Mouse (Mus musculus) retina, embryonic 14.5 days (tissue): ENCODE measurements around the gene Dtymk.
"Not testable (repeated sequence)": the region's sequence is repeated elsewhere in the genome, so short reads cannot be mapped to it uniquely, and the experiment has no call there.

Experiments used
- DNase-seq: peaks from one replicate; pipeline ENCODE4 v3.0.0-alpha.2; 2015; ENCODE audit warnings: low spot score

Dtymk gene

DNA sequence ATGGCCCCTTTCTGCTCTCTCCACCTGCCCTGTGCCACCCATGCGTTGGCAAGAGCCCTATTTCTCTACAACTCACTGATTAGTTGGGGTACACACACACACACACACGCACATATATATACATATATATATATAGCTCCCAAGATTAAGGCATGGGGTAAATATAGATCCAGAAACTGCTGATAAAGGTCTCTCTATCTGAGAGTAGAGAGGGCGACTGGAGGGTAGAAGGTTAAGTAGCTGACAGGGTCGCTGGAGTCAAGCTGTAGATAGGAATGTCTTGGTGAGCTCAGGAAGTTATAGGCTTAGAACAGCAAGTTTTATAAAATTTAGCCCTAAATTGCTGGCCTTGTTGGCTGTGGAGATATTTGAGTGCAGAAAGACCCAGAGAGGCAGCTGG, 3.1 kb upstream of the Dtymk start:
- no peak for DNase-seq

DNA sequence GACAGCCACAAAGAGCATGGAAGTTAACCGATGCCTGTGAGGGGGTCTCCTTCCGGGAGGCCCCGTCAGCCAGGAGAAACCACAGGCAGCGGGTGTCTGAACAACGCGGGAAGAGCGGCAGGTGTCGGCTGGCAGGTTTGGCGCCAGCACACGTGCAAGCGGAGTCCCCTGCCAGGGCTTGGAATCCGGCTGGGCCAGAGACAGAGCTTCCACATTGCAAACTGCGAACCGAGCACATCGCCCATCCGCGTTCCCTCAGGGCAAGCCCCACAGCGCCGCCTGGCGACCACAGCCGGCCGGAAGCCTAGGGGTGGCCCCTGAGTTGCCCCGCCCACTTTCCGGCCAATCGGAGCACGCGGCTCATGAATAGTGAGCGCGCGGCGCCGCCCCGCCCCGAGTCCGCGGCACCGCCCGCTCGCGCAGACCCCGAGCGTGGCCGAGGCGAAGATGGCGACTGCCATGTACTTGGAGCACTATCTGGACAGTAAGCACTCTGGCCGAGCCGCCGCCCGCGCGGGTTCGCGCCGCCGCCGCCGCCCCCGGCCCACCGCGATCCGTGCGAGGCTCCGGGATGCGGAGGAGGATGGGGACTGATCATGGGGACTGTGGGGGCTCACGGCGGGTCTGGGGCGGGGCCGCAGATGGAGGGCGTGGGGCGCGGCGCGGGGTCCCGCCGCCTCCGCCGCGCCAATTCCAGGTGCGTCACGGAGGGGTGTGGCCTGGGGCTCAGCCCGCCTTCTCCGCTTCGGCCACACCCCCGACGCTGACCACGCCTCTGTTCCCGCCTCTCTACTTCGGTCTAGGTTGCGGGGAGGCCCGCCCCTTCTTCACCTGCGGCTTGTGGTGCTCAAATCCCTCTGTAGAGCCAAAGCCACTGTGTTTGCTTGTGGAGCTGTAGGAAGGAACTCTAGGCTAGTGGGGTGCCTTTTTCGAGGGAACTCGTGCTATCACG, 2.1 kb upstream of the Dtymk start, which contains the start of gene Ing5:
Gene Ing5, plus strand, starts transcription at position 410 of the 952 bp plus-strand sequence.
- DNase-seq = peak; percentile 98

DNA sequence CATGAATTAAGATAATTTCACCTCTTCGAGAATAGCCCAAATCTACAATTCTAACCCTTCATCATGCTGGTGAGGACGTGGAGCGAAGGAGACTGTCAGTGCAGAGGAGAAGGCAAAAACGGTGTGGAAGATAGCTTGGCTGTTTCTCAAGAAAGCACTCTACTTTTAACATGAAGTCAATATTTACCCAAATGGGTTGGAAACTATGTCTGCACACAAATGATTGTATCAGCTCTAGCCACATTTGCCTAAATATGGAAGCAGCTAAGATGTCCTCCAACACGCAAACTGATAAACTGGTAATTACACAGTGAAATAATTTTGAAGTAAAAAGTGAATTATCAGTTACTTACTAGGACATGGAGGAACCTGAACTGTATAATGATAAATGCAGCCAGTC, 1.0 kb upstream of the Dtymk start:
- DNase-seq = no peak

DNA sequence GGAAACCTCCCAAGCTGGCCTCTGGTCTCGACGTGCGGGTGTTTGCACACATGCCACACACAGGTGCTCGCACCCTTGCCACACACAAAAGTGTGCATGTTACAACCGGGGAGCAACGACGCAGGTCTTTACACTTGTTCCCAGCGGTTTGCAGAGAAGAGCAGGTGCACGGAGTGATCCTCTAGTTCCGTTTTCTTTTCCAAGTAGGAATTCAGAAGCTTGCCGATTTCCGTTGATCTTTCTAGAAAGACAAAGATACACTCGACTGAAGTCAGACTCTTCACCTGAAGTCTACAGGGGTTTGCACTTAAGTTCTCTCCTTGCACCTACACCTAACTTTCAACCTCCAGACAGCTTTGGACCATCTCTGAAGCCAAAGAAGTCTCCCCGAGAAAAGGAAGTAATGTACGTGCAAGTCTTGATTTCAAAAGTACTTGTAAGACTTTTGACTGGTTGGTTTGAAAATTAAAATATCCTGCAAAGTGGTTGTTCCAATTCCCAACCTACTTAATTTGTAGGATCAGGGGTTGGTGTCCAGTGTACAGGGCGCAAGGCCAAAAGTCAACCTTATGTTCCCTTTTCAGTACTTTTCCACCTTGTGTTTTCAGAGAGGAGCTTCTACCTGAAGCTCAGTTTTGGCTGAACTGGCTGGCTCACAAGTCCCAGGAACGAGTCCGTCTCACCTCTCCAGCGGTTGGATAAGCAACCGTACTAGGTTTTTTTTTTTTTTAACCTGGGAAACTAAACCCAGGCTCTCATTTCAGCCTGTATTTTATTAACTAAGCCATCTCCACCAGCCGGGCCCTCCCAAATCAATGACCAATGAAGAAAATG, 847 bp downstream of the Dtymk start:
- no peak for DNase-seq

DNA sequence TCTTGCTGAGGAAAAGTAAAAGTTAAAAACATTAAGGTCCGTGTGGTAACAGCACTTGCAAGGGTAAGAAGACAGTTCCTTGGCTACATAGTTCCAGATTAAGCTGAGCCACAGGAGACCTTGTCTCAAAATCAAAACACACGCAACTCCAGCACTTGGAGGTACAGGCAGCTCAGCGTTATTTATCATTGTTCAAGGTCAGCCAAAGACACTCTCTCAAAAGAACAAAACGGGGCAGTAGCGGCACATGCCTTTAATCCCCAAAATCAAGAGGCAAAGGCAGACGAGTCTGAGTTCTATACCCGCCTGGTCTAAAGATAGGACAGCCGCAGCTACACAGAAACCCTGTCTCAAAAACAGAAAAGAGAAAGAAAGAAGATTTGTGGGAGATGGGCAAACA, 5.8 kb downstream of the Dtymk start:
- no peak for DNase-seq

DNA sequence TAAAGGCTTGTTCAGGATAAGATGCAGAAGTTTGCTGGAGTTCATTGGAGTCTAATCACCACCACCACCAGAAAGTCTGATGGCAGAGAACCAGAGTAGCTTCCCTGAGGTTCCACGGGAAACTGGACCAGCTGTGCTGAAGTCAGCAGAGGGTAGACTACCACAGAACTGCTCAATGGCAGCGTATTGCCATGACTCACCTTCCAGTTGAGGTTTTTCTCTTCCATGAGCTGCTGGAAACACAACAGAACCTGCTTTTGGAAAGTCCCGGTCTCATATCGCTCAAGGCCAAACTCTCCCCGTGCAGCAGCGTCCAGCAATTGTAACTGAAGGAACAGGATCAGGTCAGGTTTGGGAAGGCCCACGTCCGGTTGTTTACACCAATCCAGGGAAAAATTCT, 7.2 kb downstream of the Dtymk start:
- DNase-seq = no peak

DNA sequence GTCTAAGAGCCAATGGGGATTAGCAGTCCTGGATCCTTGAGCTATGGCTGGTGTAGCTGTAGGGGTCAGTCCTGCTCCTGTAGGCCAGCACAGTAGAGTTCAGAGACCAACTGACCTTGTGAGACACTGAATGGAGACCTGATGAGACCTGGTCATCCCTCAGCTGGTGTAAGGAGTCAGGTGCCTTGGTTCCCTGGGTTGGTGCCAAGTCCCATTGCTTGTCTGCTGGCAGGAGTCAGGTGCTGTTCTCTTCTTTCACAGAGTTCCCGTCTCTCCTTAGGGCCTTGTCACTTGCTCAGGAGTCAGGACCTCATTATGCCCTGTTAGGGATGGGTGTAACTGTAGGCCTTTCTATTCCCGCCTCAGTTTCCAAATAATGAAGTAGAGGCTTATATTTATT, 14.8 kb downstream of the Dtymk start:
- DNase-seq = no peak

DNA sequence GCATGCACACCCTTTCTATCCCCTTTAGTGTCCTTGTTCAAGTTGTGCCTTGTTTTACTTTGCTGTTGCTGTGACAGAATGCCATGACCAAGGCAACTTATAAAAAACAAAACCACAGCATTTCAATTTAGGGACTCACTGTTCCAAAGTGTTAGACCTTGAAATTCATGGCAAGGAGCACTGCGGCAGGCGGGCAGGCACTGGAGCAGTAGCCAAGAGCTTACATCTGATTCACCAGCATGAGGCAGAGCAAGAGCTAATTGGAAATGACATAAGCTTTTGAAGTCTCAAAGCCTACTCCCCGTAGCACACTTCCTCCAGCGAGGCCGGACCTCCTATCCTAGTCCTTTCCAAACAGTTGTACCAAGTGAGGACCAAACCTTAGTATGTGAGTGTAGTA, 25.0 kb downstream of the Dtymk start:
- DNase-seq = no peak

DNA sequence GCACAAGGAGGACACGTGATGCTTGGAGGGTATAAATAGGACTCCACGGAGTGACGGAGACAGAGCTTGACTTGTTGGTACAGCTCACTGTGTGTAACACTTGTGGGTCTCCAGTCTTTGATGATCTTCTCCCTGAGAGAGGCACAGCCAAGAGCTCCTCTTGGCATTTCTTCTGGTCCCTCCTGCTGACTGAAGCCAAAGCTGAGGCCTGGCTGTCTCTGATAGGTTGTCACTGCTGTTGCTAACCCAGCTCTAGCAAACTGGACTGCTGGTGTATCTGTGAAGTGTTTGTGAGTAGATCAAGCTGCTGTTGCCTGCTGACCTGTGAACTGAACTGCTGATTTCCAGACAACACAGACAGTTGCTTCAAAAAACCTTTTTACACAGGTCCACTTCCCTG, 31.8 kb downstream of the Dtymk start:
- DNase-seq = no peak

DNA sequence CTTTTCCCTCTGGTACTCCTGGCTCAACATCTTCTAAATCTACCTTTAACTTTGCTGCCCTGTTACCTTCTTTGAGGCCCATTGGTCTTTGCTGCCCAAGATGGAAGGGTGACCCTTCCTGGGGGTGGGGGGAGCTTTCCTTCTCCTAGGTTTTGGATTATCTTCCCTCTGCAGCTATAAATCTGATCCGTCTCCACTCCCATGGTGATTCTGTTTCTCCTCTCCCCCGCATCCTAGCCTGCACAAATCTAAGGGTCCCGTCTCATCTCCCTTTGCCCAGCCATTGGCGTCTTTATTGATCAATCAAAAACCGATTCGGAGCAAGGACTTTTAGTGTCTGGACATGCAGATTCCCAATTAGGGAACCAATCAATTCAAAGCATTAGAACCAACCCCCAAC, 34.1 kb downstream of the Dtymk start:
- DNase-seq = no peak

DNA sequence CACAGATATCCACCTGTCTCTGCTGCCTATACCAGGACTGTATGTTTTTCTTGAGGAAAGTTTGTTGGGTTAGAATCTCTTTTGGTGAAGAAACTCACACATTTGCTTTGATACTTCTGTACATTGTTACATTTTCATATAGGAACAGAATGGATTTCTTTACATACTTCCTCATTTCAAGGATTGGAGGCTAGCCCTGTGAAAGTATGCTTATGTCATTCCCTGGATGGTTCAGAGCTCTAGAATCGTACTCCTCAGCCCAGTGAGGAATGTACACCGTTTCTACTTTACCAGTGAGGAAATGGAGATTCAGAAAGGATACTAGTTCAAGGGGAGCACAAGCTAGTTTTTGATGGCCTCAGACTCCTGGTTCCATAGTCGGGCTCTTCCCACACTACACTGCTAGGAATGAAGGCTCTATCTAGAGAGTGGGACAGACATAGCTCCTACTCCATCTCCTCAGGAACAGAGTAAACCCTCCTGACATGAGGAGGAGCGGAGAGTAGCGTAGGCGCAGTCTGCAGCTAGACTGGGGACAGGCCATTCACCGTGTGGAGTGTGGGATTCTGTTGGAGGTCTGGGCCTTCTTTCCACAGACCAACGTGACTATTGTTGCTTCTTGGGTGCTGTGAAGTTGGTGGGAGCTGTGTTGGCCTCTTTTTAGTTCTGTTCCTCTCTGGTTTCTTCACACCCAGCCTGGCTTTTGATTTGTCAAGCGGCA, 36.7 kb downstream of the Dtymk start:
- no peak for DNase-seq

DNA sequence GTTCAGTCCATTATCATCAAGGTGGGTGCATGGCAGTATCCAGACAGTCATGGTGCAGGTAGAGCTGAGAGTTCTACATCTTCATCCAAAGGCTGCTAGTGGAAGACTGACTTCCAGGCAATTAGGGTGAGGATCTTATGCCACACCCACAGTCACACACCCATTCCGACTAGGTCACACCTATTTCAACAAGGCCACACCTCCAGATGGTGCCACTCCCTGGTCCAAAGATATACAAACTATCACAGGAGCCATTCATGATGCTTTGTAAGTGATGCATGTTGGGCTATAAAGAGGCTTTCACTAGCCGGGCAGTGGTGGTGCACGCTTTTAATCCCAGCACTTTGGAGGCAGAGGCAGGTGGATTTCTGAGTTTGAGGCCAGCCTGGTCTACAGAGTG, 38.2 kb downstream of the Dtymk start:
- DNase-seq = not testable (repeated sequence)

DNA sequence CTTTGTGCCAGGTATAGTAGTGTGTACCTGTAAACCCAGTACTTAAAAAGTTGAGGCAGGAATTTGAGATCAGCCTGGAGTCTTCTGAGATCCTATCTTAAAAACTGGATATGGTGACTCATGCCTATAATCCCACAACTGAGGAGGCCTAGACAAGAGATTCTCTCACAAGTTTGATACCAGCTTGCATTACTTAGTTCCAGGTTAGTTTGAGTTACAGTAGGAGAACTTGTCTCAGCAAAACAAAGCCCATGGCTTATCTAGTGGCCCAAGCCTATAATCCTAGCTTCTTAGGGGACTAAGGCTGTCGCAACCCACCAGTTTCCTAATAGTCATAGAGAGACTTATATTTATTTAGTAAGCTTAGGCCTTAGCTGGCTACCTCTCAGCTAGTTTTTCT, 41.7 kb downstream of the Dtymk start:
- DNase-seq = no peak

DNA sequence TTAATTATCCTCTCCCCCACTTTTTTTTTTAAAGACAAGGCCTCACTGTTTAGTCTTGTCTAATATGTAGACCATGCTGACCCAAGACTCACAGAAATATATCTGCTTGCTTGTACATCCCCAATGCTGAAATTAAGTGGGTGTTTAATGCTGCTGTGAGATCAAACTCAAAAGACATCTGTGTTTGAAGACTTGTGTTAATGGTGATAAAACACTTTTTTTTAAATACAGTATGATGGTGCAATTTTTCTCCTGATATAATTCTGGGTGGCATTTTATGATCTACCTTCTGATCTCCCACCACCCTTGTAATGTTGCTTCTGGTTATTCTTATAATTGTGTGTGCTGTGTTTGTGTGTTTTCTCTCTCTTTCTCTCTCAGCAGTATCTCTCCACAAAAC, 45.6 kb downstream of the Dtymk start:
- no peak for DNase-seq

DNA sequence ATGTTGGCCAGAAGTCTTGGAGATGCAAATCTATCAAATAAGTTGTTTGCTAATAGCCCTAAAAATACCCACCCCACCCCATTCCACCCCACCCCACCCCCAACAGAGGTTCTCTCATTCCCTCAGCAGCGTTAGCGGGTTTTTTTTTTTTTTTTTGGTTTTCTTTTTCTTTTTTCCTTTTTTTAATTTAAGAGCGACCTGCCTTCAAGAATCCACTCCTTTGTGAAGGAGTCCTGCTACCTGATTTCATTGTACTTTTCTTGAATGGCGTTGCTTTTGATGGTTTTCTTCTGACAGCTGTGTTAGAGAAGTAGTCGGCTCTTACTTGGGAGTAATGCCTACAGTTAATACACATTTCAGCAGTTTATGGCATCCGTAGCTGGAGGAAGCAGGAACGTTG, 46.1 kb downstream of the Dtymk start:
- DNase-seq = no peak

DNA sequence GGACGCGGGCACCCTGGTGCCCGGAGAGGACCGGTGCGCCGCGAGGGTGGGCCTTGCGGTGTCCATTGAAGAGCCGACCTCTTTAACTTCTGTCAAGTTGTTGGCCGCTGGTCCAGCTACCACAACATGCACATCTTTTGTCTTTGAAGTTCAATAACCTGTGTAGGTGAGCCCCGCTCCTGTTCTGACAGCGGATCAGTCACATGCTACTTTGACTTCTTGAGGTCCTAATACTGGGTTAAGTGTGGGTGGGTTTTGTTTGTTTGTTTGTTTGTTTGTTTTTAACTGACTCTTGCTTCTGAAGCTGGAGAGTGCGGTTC, 46.5 kb downstream of the Dtymk start:
- no peak for DNase-seq

DNA sequence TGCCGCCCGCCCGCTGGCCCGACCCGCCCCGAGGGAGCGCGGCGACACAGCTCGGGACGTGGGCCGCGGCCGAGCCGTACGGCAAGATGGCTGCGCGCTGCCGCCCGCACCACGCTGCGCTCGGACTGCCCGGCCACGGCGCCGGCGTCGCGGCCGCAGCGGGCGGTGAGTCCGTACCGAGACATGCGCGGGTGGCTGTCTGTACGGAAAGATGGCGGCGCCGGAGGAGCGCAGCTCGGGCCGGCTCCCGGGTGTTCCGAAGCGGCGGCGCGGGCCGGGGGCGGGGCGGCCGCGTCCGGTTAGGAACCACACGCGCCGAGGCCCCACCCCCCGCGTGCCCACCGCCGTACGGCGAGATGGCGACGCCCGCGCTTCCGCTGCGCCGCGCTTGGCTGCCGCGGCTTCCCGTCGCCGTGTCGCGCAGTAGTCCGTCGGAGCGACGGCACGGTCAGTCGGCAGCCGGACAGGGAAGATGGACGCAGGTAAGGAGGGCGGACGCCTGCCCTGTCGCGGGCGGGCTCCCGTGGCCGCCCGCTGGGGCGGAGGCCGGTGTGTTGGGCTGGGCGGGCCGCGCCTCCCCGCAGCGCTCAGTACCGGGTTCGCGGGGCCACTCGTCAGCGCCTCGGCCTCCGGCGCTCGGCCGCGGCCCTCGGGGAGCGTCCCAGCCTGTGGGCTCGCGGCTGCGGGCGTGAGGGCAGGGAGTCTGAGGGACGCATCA, 47.0 kb downstream of the Dtymk start, which contains the start of gene Thap4:
Gene Thap4, minus strand, starts transcription at position 292 of the 718 bp plus-strand sequence.
- peak; percentile 86 for DNase-seq

DNA sequence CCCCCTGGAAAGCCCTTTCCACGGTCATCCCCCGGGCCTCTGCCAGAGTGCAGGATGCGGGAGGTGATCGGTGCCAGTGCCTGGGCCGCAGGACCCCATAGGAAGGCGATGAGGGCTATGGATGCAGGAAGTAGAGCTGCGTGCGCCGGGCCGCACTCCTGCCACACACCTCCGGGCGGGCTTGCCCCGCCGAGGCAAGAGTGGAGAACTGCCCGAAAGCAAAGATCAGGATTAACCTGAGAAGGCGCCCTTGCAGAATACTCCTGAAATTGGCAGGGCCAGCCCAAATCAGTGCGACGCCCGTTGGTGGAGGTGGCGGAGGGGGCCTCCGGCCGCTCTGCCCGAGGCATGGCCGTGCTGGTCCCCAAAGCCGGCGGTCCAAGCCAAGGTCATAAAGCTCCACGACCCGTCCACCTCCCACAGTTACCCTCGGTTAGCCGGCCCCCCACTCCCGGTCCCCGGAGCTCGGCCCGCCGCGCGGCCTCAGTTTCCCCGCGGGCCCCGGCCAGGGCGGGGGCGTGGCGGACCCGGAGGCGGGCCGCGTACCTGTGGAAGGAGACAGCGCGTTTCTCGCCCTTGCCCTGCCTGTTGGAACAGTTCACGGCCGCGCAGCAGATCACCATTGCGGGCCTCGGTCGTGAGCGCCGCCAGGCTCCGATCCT, 47.7 kb downstream of the Dtymk start:
- peak; percentile 47 for DNase-seq

DNA sequence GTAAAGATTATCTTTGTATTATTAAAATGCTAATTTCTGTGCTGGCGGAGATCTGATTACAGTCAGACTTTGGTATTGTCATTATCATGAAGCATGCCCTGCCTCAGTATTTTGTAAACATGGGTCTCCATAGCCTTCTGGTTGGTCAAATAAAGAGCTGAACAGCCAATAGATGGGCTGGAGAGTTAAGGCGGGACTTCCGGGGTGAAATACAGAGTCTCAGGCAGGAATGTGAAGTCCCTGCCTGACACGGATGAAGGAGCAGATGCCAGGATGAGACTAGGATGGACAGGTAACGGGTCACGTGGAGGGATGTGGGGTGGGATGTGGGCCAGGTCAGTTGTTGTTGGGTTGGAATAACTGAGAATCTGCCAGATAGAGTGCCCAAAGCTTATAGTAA, 50.4 kb downstream of the Dtymk start, which contains the start of gene Atg4b:
Gene Atg4b, plus strand, starts transcription at position 211 of the 400 bp plus-strand sequence.
- no peak for DNase-seq

DNA sequence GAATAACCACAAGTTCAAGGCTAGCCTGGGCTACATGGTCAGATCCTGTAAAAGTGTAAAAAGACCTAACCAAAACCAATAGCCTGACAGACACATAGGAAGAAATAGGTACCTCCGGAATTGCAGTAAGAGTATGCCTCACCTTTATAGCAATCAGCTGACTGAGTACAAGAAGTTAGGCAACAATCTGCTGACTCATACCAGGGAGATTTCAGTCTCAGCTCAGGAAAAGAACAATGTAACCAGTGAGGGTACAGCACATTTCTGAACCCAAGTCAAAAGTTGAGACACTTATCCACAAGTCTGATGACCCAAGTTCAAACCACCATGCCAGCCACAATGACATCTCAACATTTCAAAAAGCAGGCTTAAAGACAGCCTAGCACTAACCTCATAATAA, 53.2 kb downstream of the Dtymk start:
- no peak for DNase-seq

DNA sequence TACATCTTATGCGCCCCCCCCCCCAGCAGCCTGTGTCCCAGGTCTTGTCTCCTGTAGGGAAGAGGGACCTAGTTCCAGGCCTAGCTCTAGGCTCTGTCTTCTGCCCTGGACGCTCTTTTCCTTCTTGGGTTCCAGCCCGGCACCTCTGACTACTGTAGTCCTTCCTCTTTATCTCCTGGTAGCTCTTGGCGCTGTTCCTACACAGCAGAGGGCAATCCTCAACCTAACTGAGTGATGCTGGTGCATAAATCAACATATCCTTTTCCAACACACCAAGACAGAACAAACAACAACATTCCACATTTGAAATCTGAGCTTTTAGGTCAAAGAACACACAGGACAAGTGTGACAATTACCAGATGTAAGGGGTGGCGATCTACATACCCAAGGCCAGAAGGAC, 55.6 kb downstream of the Dtymk start:
- DNase-seq = no peak
